Mouse (Mus musculus) midbrain, postnatal 0 days (tissue): ENCODE data around the gene Dmp1. TPM values are rescaled to one million over a fixed set of nuclear protein-coding genes. Genes with fewer than 3 reads are reported as not detected.

Experiments
- ATAC-seq: fragments of 200-750 bp; cut with Nextera tagmentation; 2 replicates; pipeline ENCODE4 v1.8.0; 2017; ENCODE audit warnings: moderate number of reproducible peaks, mild to moderate bottlenecking, moderate TSS enrichment, moderate library complexity; ENCODE audit not compliant: low FRiP score
- DNase-seq: peaks from one replicate; pipeline ENCODE4 v3.0.0-alpha.2; 2015; ENCODE audit warnings: low spot score
- H3K27ac ChIP-seq: fragments of 300-500 bp; sonication (generic); 2 replicates; pipeline ENCODE4 v1.5.1; 2014; ENCODE audit warnings: low read depth, mild to moderate bottlenecking, low read length, mixed read lengths
- H3K27me3 ChIP-seq: fragments of 300-500 bp; sonication (generic); 2 replicates; pipeline ENCODE4 v1.6.1; 2014; ENCODE audit warnings: low read length, control low read depth, mixed read lengths; ENCODE audit not compliant: insufficient read depth
- H3K36me3 ChIP-seq: fragments of 300-500 bp; sonication (generic); 2 replicates; pipeline ENCODE4 v1.6.1; 2014; ENCODE audit warnings: low read length, control low read depth, mixed read lengths; ENCODE audit not compliant: insufficient read depth
- H3K4me1 ChIP-seq: fragments of 300-500 bp; sonication (generic); 2 replicates; pipeline ENCODE4 v1.6.1; 2014; ENCODE audit warnings: mild to moderate bottlenecking, control low read depth, antibody characterized with exemption, low read length, mixed read lengths; ENCODE audit not compliant: insufficient read depth
- H3K4me2 ChIP-seq: fragments of 300-500 bp; sonication (generic); 2 replicates; pipeline ENCODE4 v1.6.1; 2014; ENCODE audit warnings: low read depth, mild to moderate bottlenecking, low read length, mixed read lengths; ENCODE audit not compliant: poor library complexity, severe bottlenecking
- H3K4me3 ChIP-seq: fragments of 300-500 bp; sonication (generic); 2 replicates; pipeline ENCODE4 v1.5.1; 2014; ENCODE audit warnings: low read depth, mild to moderate bottlenecking, low read length, moderate library complexity
- H3K9ac ChIP-seq: fragments of 300-500 bp; sonication (generic); replicated peaks from 2 replicates; pipeline ENCODE4 v1.6.1; 2014; ENCODE audit warnings: mild to moderate bottlenecking, low read length, moderate library complexity, mixed read lengths; ENCODE audit not compliant: poor library complexity, severe bottlenecking
- H3K9me3 ChIP-seq: fragments of 300-500 bp; sonication (generic); 2 replicates; pipeline ENCODE4 v1.6.1; 2016; ENCODE audit warnings: low read length, control low read depth
- CTCF ChIP-seq: IDR thresholded peaks from 2 replicates; pipeline ENCODE4 v1.5.1; 2016; ENCODE audit warnings: antibody characterized with exemption, mild to moderate bottlenecking
- WGBS: fragments of 180-500 bp; shearing (Covaris S2); extraction: QIAGEN DNeasy Blood & Tissue Kit; methylation state at CpG from one replicate; pipeline ENCODE4 v1.1.7; 2014; 5-methylcytosine and 5-hydroxymethylcytosine counted together
- polyA plus RNA-seq: library from polyadenylated mRNA; unstranded; fragments of >200 nt; fragmentation: Nextera tagmentation; extraction: Ambion mirVana; gene quantifications from 2 replicates; pipeline ENCODE4 v1.2.1, GENCODE M21; 2015
- total RNA-seq: library from RNA; depleted of rRNA; stranded (reverse); fragments of >200 nt; gene quantifications from 2 replicates; pipeline ENCODE4 v1.2.3, GENCODE M21; 2014

Gene Dmp1
- total and polyA plus RNA-seq, 2 experiments from 2014 or later, result 0.28 TPM; not detected in 1

DNA sequence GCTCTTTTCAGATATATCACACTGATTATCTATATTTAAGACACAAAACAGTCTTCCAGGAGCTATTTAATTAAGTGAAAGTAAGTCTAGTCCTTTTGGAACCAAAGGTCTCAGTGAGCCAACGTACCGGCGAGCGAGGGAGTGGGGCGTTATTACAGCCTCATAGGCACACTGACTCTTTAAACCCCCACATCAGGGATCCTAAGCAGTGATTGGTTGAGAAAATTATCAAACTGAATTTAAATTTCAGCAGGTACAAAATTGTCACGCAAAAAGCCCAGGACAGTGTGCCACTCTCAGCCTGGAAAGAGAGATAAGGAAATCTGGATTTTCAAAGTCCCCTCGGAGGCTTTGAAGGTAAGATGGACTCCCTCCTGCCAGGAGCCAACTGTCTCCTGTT lies 32.0 kb upstream of the Dmp1 start, which contains the start of gene Dspp:
Dspp (plus strand) TSS at position 301 of the 400 bp plus-strand sequence.
- no peak within 1 kb of the TSS for H3K4me2 ChIP-seq
- H3K27me3 ChIP-seq, result no peaks in the 10 kb centered on the region
- H3K27ac ChIP-seq, result no peak within 1 kb of the TSS
- DNase-seq (no peak), ATAC-seq (no peak)
- 79% methylated on average over 7 of the region's 7 CpGs for WGBS
- no peaks in the 10 kb centered on the region for H3K4me1 ChIP-seq
- no peaks in the 10 kb centered on the region for H3K9me3 ChIP-seq
- H3K9ac ChIP-seq, result no peak within 1 kb of the TSS
- no peak for TF ChIP-seq CTCF
- H3K4me3 ChIP-seq, result no peak within 1 kb of the TSS
- H3K36me3 ChIP-seq, result no peaks in the 10 kb centered on the region

DNA sequence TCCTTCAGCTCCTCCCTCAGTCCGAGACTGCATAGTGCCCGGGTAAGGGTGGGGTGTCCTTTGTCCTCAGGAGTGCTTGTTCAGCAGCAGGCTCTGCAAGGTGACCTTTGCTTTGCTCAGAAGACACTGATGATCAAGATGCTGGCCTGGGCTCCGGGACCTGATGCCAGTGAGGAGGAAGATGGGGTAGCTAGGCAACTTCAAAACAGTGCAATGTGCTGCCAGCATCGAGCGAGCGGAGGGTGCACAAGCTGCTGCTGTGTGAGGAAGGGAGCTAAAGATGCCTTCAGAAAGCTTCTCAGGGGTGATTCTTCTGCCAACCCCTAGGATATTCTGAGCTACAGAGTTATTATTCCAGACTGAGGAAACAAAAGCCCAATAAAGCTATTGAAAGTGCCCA lies 29.3 kb upstream of the Dmp1 start:
- Histone ChIP-seq H3K9ac (no peak overlapping the region), H3K4me2 (no peak overlapping the region), H3K27ac (no peak overlapping the region), H3K4me1 (no peaks in the 10 kb centered on the region), H3K27me3 (no peaks in the 10 kb centered on the region), H3K4me3 (no peak overlapping the region), H3K9me3 (no peaks in the 10 kb centered on the region), H3K36me3 (no peaks in the 10 kb centered on the region)
- DNase-seq (no peak), ATAC-seq (no peak)
- 72% methylated on average over 6 of the region's 6 CpGs for WGBS
- TF ChIP-seq CTCF, result no peak

GRCm38 (mm10) chr5:104183743-104184142 lies 18.7 kb upstream of the Dmp1 start:
- Histone ChIP-seq H3K4me3 (no peak overlapping the region), H3K9ac (no peak overlapping the region), H3K9me3 (0 out of 2 replicates have a peak, but pooled peaks cover 5% of the 10 kb centered on the region), H3K36me3 (no peaks in the 10 kb centered on the region), H3K27me3 (no peaks in the 10 kb centered on the region), H3K4me2 (no peak overlapping the region), H3K4me1 (no peaks in the 10 kb centered on the region), H3K27ac (no peak overlapping the region)
- 68% methylated on average over 1 of the region's 1 CpGs for WGBS
- TF ChIP-seq CTCF, result no peak
- DNase-seq, result no peak
- ATAC-seq, result no peak

GRCm38 (mm10) chr5:104187281-104187680 lies 15.1 kb upstream of the Dmp1 start:
- H3K9me3 ChIP-seq, result 0 out of 2 replicates have a peak, but pooled peaks cover under 1% of the 10 kb centered on the region
- WGBS, result 67% methylated on average over 3 of the region's 3 CpGs
- no peak overlapping the region for H3K4me3 ChIP-seq
- H3K4me1 ChIP-seq, result no peaks in the 10 kb centered on the region
- H3K4me2 ChIP-seq, result no peak overlapping the region
- no peaks in the 10 kb centered on the region for H3K36me3 ChIP-seq
- DNase-seq, result no peak
- no peak for TF ChIP-seq CTCF
- H3K9ac ChIP-seq, result no peak overlapping the region
- no peaks in the 10 kb centered on the region for H3K27me3 ChIP-seq
- no peak overlapping the region for H3K27ac ChIP-seq
- no peak for ATAC-seq

- Histone ChIP-seq H3K4me1 (no peaks in the 10 kb centered on the region), H3K9me3 (no peaks in the 10 kb centered on the region), H3K9ac (no peak overlapping the region), H3K4me3 (no peak overlapping the region), H3K36me3 (no peaks in the 10 kb centered on the region), H3K27ac (no peak overlapping the region), H3K27me3 (no peaks in the 10 kb centered on the region), H3K4me2 (no peak overlapping the region)
- ATAC-seq (no peak), DNase-seq (no peak)
- WGBS, result 80% methylated on average over 1 of the region's 1 CpGs
- TF ChIP-seq CTCF, result no peak
Measured at GRCm38 (mm10) chr5:104195086-104195485, 7.3 kb upstream of the Dmp1 start.

- DNase-seq, result no peak
- WGBS, result 91% methylated on average over 12 of the region's 12 CpGs
Measured at GRCm38 (mm10) chr5:104201153-104201950, 1.1 kb upstream of the Dmp1 start.

More at GRCm38 (mm10) chr5:104201153-104201950, 1.1 kb upstream of the Dmp1 start:
- no peaks in the 10 kb centered on the region for H3K9me3 ChIP-seq
- H3K27me3 ChIP-seq, result no peaks in the 10 kb centered on the region
- H3K4me1 ChIP-seq, result no peaks in the 10 kb centered on the region
- no peaks in the 10 kb centered on the region for H3K36me3 ChIP-seq
- no peak for TF ChIP-seq CTCF
- H3K4me3 ChIP-seq, result no peak overlapping the region
- no peak for ATAC-seq
- no peak overlapping the region for H3K4me2 ChIP-seq
- H3K27ac ChIP-seq, result no peak overlapping the region
- H3K9ac ChIP-seq, result no peak overlapping the region
